Mouse (Mus musculus): ENCODE measurements around the gene Sgpp1.
A peak's percentile ranks its signal among the peaks of the same experiment; 100 is the strongest.
"Not testable (repeated sequence)": the region's sequence is repeated elsewhere in the genome, so short reads cannot be mapped to it uniquely, and the experiment has no call there.

The Sgpp1 gene

DNA sequence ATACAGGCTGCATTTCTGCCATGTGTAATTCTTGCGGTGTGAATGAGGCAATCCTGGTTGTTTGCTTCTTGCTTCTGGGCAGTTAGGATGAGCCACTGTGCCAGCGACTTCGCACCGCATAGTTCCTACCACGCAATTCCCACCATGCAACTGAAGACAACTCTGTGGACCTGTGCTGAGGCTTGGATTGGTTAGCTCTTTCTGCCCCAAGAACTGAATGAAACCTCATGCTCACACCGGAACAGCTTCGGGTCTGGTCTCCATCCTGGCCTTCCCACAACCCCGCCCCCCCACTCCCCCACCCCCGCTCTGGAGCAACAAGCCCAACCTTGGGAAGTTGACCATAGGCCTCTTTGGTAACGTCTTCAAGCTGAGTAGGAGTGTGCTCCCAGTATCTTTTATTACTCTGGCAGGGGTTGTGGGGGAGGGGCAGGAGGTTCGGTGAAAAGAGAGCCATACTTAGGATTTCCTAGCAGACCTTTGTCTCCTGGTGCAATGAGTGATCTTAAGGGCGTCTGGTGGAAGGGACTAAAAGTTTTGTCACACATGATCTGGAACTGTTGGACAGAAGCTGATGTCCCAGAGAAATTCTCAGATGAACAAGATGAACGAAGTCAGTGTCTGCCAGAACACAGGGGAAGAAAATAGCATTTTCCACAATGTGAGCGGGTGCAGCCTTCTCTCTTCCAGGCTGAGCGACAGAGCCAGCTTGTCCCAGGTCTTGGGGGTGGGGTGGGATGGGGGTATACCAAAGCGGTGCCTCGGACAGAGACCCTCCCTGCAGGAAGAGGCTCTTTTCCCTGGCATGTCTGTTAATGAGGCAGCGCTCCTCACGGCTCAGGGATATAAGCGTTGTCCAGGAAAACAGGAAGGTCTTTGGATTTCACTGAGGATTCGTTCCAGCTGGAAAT, 34.1 kb downstream of the Sgpp1 start:
- no peak for DNase-seq (ENCODE audit: low read depth in 2 of 2, low spot score in 2 of 2)

DNA sequence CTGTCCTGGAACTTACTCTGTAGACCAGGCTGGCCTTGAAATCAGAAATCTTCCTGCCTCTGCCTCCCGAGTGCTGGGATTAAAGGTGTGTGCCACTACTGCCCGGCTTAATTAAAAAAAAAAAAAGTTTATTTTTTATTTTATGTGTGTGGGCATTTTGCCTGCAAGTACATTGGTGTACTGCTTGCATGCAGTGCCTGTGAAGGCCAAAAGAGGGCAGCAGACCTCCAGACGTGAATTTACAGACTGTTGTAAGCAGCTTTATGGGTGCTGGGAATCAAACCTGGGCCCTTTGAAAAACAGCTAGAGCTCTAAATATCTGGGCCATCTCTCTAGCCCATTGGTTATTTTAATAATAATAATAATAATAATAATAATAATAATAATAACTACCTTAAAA, 36.8 kb downstream of the Sgpp1 start:
- peak in 1 of 2 experiments; percentile 3 for DNase-seq (ENCODE audit: low read depth in 2 of 2, low spot score in 2 of 2)

DNA sequence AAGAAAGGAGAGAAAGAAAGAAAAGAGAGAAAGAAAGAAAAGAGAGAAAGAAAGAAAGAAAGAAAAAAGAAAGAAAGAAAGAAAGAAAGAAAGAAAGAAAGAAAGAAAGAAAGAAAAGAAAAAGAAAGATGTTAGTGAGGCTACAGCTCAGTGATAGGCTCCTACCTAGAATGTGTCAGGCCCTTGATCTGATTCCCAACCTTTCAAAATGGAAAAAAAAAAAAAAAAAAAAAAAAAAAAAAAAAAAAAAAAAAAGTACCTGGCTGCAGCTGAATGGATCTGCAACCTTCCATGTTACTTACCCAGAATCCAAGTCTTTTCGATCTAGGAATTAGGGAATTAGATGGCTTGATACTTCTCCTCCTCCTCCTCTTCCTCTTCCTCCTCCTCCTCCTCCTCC, 39.7 kb downstream of the Sgpp1 start:
- not testable (repeated sequence) for DNase-seq (ENCODE audit: low read depth in 2 of 2, low spot score in 2 of 2)

DNA sequence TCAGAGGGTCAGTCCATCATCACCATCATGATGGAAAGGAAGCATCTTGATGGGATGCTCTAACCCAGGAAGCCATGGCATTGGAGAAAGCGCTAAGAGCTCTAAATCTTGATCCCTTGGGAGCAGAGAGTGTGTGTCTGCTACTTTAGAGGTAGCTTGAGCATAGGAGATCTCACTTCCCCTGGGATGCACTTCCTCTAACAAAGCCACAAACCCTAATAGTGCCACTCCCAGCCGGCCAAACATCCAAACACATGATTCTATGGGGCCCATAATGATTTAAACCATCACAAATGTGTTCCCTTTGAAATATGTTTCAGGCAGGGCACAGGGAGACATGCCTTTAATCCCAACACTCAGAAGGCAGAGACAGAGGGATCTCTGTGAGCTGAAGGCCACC, 46.5 kb downstream of the Sgpp1 start:
- no peak for DNase-seq (ENCODE audit: low read depth in 2 of 2, low spot score in 2 of 2)

DNA sequence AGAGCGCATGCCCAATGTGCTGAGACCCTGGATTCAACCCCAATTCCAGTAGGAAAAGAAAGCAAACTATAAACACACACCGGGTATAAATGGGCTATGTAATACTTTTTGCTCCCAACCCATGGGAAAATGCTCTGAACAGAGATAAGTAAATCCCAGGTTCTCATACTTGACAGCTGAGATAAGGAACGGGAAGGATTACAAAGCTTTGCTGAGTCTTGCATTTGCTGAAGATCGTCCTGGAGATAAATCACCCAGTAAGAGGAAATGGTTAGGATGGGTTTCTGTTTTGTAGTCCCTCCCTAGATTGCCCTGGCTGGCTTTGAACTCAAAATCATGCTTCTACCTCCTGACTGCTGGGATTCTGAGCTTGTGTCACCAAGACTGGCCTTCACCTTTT, 48.2 kb downstream of the Sgpp1 start:
- DNase-seq (ENCODE audit: low read depth in 2 of 2, low spot score in 2 of 2): no peak

DNA sequence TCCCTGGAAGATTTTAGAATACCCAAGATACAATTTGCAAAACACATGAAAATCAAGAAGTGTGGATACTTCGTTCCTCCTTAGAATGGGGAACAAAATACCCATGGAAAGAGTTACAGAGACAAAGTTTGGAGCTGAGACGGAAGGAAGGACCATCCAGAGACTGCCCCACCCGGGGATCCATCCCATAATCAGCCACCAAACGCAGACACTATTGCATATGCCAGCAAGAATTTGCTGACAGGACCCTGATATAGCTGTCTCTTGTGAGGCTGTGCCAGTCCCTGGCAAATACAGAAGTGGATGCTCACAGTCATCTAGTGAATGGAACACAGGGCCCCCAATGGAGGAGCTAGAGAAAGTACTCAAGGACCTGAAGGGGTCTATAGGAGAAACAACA, 51.5 kb downstream of the Sgpp1 start:
- DNase-seq (ENCODE audit: low read depth in 2 of 2, low spot score in 2 of 2): not testable (repeated sequence)

DNA sequence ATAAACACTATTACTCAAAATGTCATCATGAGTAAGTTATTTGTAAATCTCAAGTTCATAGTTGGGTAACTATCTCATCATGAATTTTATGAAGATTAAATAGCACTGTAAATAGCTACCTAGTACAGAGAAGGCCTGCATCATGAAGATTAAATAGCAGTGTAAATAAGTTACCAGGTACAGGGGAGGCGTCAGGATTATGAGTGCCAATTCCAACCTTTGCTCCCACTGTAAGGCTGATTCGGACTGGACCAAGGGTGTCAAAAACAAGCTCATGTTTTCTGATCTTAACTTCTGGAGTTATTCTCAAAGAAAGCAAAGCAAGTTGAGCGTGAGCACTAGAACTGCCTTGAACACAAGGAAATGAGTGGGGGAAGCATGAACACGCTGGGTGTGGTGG, 51.9 kb downstream of the Sgpp1 start:
- no peak for DNase-seq (ENCODE audit: low read depth in 2 of 2, low spot score in 2 of 2)

DNA sequence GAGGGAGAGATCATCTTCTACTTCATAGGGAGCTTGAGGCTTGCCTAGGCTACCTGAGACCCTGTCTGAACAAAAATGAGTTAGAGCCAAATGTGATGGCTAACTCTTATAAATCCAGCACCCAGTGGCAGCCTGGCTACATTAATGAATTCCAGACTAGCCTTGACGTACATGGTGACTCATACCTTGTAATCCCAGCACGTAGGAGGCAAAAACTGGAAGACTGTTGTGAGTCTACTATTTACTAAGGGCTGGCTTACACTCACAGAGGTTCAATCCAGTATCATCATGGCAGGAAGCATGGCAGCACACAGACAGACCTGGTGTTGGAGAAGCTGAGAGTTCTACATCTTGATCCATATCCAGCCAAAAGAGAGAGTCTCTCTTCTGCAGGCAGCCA, 52.7 kb downstream of the Sgpp1 start:
- DNase-seq (ENCODE audit: low read depth in 2 of 2, low spot score in 2 of 2): no peak

DNA sequence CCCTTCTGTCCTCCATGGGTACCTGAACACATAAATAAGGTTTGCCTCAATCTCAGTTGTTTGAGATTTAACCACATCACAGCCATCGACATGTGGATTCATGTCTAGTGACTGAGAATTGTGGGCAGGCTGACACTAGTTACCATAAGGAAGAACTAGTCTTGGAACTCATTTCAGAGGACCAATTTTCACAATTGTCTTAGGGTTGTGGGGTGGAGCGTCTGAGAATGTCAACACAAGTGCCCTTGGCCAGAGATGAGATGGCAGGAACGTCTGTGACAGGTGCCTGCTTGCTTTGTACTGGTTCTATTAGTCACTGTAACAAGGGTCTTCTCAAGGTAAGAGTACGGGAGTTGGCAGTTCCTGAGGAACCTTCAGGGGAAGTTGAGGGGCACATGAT, 54.4 kb downstream of the Sgpp1 start:
- DNase-seq (ENCODE audit: low read depth in 2 of 2, low spot score in 2 of 2): no peak

DNA sequence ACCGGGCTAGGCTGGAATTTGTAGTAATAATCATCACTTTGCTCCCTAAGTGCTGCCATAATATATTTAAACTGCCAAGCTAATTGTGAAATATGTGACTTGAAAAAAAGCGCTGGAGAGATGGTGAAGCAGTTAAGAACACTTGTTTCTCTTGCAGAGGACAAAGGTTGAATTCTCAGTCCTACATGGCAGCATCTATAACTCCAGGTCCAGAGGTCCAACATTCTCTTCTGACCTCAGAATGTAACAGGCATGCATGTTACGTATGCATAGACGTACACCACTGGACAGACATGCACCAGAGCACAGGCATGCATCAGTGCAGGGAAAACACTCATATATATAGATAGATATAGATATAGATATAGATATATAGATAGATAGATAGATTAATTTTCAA, 57.1 kb downstream of the Sgpp1 start:
- DNase-seq (ENCODE audit: low read depth in 2 of 2, low spot score in 2 of 2): no peak

DNA sequence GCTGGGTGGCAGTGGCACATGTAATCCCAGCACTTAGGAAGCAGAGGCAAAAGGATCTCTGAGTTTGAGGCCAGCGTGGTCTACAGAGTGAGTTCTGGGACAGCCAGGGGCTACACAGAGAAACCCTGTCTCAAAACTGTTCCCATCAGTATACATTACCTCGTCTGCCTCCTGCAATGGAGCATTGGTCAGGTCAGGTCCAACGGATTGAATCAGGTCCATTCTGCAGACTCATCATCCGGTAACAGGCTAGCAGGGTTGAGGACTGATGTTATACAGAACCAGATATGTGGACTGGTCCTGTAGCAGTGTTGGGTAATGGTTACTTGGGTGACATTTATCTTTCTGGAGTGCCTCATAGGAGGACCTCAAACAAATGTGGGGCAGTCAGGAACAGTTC, 62.9 kb downstream of the Sgpp1 start:
- no peak for DNase-seq (ENCODE audit: low read depth in 2 of 2, low spot score in 2 of 2)

DNA sequence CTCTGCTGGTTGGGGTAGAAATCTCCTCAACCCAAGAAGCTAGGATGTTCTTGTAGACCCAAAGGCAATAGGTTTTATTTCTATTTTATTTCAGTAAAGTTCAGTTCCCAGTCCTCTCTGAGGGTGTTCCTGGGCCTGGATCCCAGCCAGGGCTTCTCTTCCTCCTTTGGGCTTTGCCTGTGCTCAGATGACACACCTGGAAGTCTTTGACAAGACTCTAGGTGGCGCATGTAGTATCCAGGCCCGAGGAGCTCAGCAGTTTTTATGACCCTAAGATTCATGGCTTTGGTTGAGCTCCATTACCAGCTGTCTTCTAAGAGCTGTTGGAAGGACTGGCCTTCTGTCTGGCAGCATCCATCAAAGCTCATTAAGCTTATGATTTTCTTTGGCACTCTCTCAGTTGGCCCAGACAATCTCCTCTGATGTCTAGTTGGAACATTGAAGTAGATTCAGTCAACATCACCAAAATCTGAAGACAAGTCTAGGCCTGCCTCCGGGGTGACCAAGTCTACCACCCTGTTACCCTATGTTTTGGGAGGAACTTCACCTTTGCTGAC, 63.7 kb downstream of the Sgpp1 start:
- DNase-seq (ENCODE audit: low read depth in 2 of 2, low spot score in 2 of 2): no peak

DNA sequence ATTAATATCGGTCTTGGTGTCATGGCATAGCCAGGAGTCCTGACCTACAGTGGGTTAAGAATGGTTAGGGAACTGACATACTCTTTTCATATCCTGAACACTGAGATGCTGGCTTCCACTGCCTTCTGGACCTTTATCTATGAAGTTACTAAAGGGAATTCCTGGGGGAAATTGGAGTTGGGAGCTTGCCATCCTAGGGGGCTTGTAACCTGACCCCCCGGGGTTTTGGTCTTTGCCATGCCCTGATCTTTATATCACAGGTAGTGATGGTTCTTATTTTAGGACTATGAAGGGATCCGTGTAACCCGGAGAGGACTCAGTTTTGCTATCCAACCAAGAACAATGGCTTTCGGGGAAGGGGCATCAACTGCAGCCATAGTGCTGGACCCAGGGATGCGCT, 64.9 kb downstream of the Sgpp1 start:
- no peak for DNase-seq (ENCODE audit: low read depth in 2 of 2, low spot score in 2 of 2)

DNA sequence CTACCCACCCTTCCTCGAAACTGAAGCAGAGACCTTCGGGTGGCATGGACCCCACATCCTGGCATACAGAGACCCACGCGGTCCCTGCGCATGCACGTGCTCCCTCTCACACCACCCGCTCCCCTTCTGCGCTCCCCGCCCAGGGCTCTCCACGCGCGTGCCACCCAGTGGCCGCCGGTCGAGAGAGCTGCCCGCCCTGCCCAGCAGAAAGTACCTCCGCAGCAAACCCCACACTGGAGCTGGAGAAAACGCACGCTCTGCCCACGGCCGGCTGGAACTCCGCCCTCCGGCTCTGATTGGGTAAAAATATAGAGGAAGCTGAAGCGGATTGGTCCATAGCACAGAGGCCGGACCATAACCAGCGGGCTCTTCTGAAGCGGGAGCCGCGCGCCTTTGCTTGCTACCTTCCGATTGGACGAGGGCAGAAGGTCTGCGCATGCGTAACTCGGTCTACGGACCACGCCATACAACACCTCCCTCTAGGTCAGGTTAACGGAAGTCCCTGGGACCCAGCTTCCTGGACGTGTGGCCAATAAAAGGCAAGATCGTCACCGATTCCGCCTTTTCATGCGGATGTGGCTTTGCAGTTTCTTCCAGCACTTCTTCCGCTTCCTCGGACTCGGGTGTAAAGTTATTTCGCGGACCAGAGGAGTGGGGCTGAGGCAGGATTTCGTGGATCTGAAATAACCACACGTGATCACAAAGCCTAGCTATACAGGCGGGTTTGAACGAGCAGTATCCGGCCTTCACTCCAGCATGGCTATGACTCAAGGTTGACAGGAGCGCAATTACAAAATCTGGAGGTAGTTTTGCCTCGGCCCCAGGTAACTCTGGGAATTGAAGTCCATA, 66.0 kb downstream of the Sgpp1 start, which contains the start of gene Wdr89:
Gene Wdr89, minus strand, starts transcription at position 280 of the 849 bp plus-strand sequence.
- DNase-seq (ENCODE audit: low read depth in 2 of 2, low spot score in 2 of 2): peak; percentile 96 to 98

DNA sequence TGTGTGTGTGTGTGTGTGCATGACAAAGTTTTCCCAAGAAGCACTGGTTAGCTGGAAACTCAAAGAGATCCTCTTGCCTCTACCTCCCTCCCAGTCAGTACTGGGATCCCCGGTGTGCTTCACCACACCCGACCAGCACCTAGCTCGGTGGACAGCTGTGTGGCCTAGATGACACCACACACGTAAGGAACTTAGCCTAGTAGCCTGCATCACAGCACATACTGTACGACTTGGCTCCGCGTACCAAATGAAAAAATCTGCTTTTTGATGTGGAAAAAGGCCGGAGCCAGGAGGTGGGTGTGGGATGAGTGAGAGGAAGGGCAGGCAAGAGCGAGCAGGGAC, 66.6 kb downstream of the Sgpp1 start:
- DNase-seq (ENCODE audit: low read depth in 2 of 2, low spot score in 2 of 2): no peak

DNA sequence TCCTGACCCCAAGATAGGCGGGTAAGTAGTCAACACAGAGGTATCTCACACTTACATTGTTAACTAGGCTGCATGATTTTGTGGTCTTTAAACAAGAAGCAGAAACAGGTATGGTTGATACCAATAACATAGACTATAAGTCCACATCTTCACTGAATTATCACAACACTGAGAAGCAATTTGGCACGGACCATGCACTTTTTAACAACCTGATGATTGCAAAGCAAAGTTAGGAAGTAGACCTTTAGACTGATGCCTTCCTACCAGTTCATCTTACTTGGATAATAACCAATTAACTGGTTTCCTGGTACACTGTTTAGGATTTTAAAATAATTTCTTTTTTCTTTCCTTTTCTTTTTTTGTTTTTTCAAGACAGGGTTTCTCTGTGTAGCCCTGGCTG, 67.3 kb downstream of the Sgpp1 start:
- no peak for DNase-seq (ENCODE audit: low read depth in 2 of 2, low spot score in 2 of 2)

DNA sequence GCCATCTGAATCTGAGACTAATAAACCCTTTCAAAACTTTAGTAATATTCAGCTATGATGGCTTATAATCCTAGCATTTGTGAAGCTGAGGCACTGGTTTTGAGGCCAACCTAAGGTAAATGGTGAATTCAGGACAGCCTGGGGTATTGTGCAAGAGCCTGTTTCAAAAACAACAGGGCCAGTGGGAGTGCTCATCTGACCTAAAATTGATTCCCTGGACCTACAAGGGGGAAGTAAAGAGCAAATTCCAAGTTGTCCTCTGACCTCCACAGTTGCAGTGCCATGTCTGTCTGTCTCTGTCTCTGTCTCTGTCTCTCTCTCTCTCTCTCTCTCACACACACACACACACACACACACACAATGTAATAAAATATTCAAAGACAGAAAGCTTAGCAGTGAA, 68.6 kb downstream of the Sgpp1 start:
- DNase-seq (ENCODE audit: low read depth in 2 of 2, low spot score in 2 of 2): no peak

DNA sequence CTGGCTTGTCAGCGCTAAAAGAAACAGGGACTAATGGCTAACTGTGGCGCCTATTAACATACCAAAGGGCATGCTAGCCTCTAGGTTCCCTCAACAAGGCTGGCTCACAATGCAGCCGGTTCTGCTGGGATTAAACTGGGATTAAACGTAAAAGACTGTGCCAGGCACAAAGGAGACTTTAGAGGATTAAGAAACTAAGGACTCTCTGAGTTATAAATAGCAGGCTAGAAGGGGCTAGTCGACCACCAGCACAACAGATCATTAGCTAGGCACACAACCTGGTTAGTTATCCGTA, 71.1 kb downstream of the Sgpp1 start:
- no peak for DNase-seq (ENCODE audit: low read depth in 2 of 2, low spot score in 2 of 2)

Measured in CD8-positive naive resting alpha-beta T cell, adult 2 months (primary cell).